Mouse (Mus musculus) stomach, postnatal 0 days (tissue): Measurements from ENCODE around the gene Slc2a10. TPM values are rescaled to one million over a fixed set of nuclear protein-coding genes. Genes with fewer than 3 reads are reported as not detected.

Experiments
- ATAC-seq: fragments of 200-750 bp; cut with Nextera tagmentation; 2 replicates; pipeline ENCODE4 v1.8.0; 2017; ENCODE audit not compliant: low FRiP score, low TSS enrichment
- DNase-seq: peaks from one replicate; pipeline ENCODE4 v3.0.0-alpha.2; 2016; ENCODE audit warnings: low spot score
- H3K27ac ChIP-seq: fragments of 300-500 bp; sonication (generic); replicated peaks from 2 replicates; pipeline ENCODE4 v1.5.1; 2014; ENCODE audit warnings: mild to moderate bottlenecking, control low read depth
- H3K27me3 ChIP-seq: fragments of 300-500 bp; sonication (generic); 2 replicates; pipeline ENCODE4 v1.6.1; 2014; ENCODE audit warnings: low read length; ENCODE audit not compliant: control insufficient read depth, insufficient read depth
- H3K36me3 ChIP-seq: fragments of 300-500 bp; sonication (generic); 2 replicates; pipeline ENCODE4 v1.6.1; 2014; ENCODE audit warnings: low read length, mixed read lengths; ENCODE audit not compliant: control insufficient read depth, insufficient read depth
- H3K4me1 ChIP-seq: fragments of 300-500 bp; sonication (generic); replicated peaks from 2 replicates; pipeline ENCODE4 v1.6.1; 2014; ENCODE audit warnings: antibody characterized with exemption; ENCODE audit not compliant: control insufficient read depth, insufficient read depth
- H3K4me2 ChIP-seq: fragments of 300-500 bp; sonication (generic); replicated peaks from 2 replicates; pipeline ENCODE4 v1.6.1; 2014; ENCODE audit warnings: low read depth, mild to moderate bottlenecking, control low read depth, moderate library complexity
- H3K4me3 ChIP-seq: fragments of 300-500 bp; sonication (generic); 2 replicates; pipeline ENCODE4 v1.5.1; 2014; ENCODE audit warnings: low read depth, low read length, control low read depth
- H3K9ac ChIP-seq: fragments of 300-500 bp; sonication (generic); 2 replicates; pipeline ENCODE4 v1.6.1; 2014; ENCODE audit warnings: mild to moderate bottlenecking, low read length, control low read depth, mixed read lengths
- H3K9me3 ChIP-seq: fragments of 300-500 bp; sonication (generic); 2 replicates; pipeline ENCODE4 v1.6.1; 2016; ENCODE audit warnings: low read length; ENCODE audit not compliant: control insufficient read depth
- CTCF ChIP-seq: IDR thresholded peaks from 2 replicates; pipeline ENCODE4 v1.5.1; 2016; ENCODE audit warnings: antibody characterized with exemption, low read depth, mild to moderate bottlenecking, moderate library complexity
- EP300 ChIP-seq: optimal IDR thresholded peaks from 2 replicates; pipeline ENCODE3; 2016; ENCODE audit warnings: antibody characterized with exemption
- WGBS: fragments of 180-500 bp; shearing (Covaris S2); extraction: QIAGEN DNeasy Blood & Tissue Kit; methylation state at CpG from one replicate; pipeline ENCODE4 v1.1.7; 2014; 5-methylcytosine and 5-hydroxymethylcytosine counted together
- polyA plus RNA-seq: library from polyadenylated mRNA; unstranded; fragments of >200 nt; fragmentation: Nextera tagmentation; extraction: Ambion mirVana; gene quantifications from 2 replicates; pipeline ENCODE4 v1.2.1, GENCODE M21; 2015

Slc2a10 gene
- polyA plus RNA-seq, 1 experiment from 2014 or later = 10.1 TPM

- Histone ChIP-seq H3K4me3 (no peak overlapping the region), H3K4me2 (no peak overlapping the region), H3K36me3 (no peaks in the 10 kb centered on the region), H3K4me1 (no peaks in the 10 kb centered on the region), H3K27ac (no peak overlapping the region), H3K9ac (no peak overlapping the region), H3K9me3 (no peaks in the 10 kb centered on the region), H3K27me3 (no peaks in the 10 kb centered on the region)
- TF ChIP-seq EP300 = no peak
- TF ChIP-seq CTCF = peak; percentile 52
- ATAC-seq (no peak), DNase-seq (no peak)
- 51% methylated on average over 4 of the region's 4 CpGs for WGBS
Measured at GRCm38 (mm10) chr2:165525609-165526008, 22.0 kb downstream of the Slc2a10 start.

GRCm38 (mm10) chr2:165529106-165529505 is 25.5 kb downstream of the Slc2a10 start:
- WGBS = 11% methylated on average over 8 of the region's 8 CpGs
- ATAC-seq (no peak), DNase-seq (peak; percentile 72)
- Histone ChIP-seq H3K4me2 (no peak overlapping the region), H3K9ac (no peak overlapping the region), H3K27me3 (no peaks in the 10 kb centered on the region), H3K4me1 (no peaks in the 10 kb centered on the region), H3K27ac (no peak overlapping the region), H3K9me3 (no peaks in the 10 kb centered on the region), H3K36me3 (no peaks in the 10 kb centered on the region), H3K4me3 (no peak overlapping the region)
- TF ChIP-seq CTCF (peak; percentile 99), EP300 (no peak)

- Histone ChIP-seq H3K27me3 (no peaks in the 10 kb centered on the region), H3K9me3 (no peaks in the 10 kb centered on the region), H3K27ac (no peak overlapping the region), H3K36me3 (no peaks in the 10 kb centered on the region), H3K4me1 (no peaks in the 10 kb centered on the region), H3K9ac (no peak overlapping the region), H3K4me3 (no peak overlapping the region), H3K4me2 (no peak overlapping the region)
- no peak for TF ChIP-seq CTCF
- TF ChIP-seq EP300 = no peak
- 74% methylated on average over 6 of the region's 6 CpGs for WGBS
- DNase-seq (no peak), ATAC-seq (no peak)
Measured at GRCm38 (mm10) chr2:165533789-165534188, 30.2 kb downstream of the Slc2a10 start.

GRCm38 (mm10) chr2:165540975-165541374 is 37.4 kb downstream of the Slc2a10 start:
- Histone ChIP-seq H3K4me2 (no peak overlapping the region), H3K27me3 (no peaks in the 10 kb centered on the region), H3K27ac (no peak overlapping the region), H3K4me3 (no peak overlapping the region), H3K9me3 (no peaks in the 10 kb centered on the region), H3K36me3 (no peaks in the 10 kb centered on the region), H3K4me1 (no peaks in the 10 kb centered on the region), H3K9ac (no peak overlapping the region)
- WGBS = 70% methylated on average over 3 of the region's 3 CpGs
- ATAC-seq (no peak), DNase-seq (no peak)
- TF ChIP-seq EP300 = no peak
- no peak for TF ChIP-seq CTCF

GRCm38 (mm10) chr2:165542939-165543669 is 39.5 kb downstream of the Slc2a10 start:
- no peaks in the 10 kb centered on the region for H3K9me3 ChIP-seq
- no peak overlapping the region for H3K4me2 ChIP-seq
- DNase-seq = no peak
- no peak overlapping the region for H3K27ac ChIP-seq
- 68% methylated on average over 13 of the region's 13 CpGs for WGBS
- H3K4me3 ChIP-seq = no peak overlapping the region
- no peak for ATAC-seq
- TF ChIP-seq EP300 (no peak), CTCF (no peak)
- H3K9ac ChIP-seq = no peak overlapping the region
- H3K4me1 ChIP-seq = no peaks in the 10 kb centered on the region
- H3K36me3 ChIP-seq = no peaks in the 10 kb centered on the region
- no peaks in the 10 kb centered on the region for H3K27me3 ChIP-seq

- H3K27ac ChIP-seq = no peak overlapping the region
- H3K4me2 ChIP-seq = no peak overlapping the region
- H3K4me3 ChIP-seq = no peak overlapping the region
- H3K36me3 ChIP-seq = no peaks in the 10 kb centered on the region
- ATAC-seq (no peak), DNase-seq (no peak)
- 87% methylated on average over 10 of the region's 10 CpGs for WGBS
- no peak for TF ChIP-seq CTCF
- no peak for TF ChIP-seq EP300
- no peaks in the 10 kb centered on the region for H3K27me3 ChIP-seq
- H3K4me1 ChIP-seq = no peaks in the 10 kb centered on the region
- H3K9me3 ChIP-seq = no peaks in the 10 kb centered on the region
- H3K9ac ChIP-seq = no peak overlapping the region
Measured at GRCm38 (mm10) chr2:165543670-165544016, 40.1 kb downstream of the Slc2a10 start.
